Mouse (Mus musculus) kidney, postnatal 4 days (tissue): ENCODE measurements at regions not wholly inside any gene's neighbourhood (a gene's known extent, or its start where the extent isn't known, plus 50 kb on each side); places are given as distances from the start of the nearest gene placed in this dataset.

ENCODE experiments used
- DNase-seq, 2 experiments: peaks; one replicate each; pipeline ENCODE4 v3.0.0; 2021; ENCODE audit warnings: mixed read lengths in 2 of 2

- no peak for DNase-seq
These were observed 88.6 kb downstream of the Inhba start for GRCm38 (mm10) chr13:16100253-16100652.

- no peak for DNase-seq
These were observed 103.2 kb downstream of the Inhba start for GRCm38 (mm10) chr13:16114837-16115236.

GRCm38 (mm10) chr13:16146686-16147085, 135.0 kb downstream of the Inhba start:
- DNase-seq, result peak; percentile 33 to 42

GRCm38 (mm10) chr13:16154926-16155325, 143.3 kb downstream of the Inhba start:
- no peak for DNase-seq

- DNase-seq, result no peak
These were observed 153.7 kb downstream of the Inhba start for GRCm38 (mm10) chr13:16165204-16165894.

- no peak for DNase-seq
These were observed 185.0 kb downstream of the Inhba start for GRCm38 (mm10) chr13:16196692-16197091.

- DNase-seq, result no peak
These were observed 188.4 kb downstream of the Inhba start for GRCm38 (mm10) chr13:16200046-16200445.

GRCm38 (mm10) chr13:16203147-16203546, 191.5 kb downstream of the Inhba start:
- DNase-seq, result no peak

- no peak for DNase-seq
These were observed 192.4 kb downstream of the Inhba start for GRCm38 (mm10) chr13:16204097-16204496.

- DNase-seq, result no peak
These were observed 199.8 kb downstream of the Inhba start for GRCm38 (mm10) chr13:16211482-16211881.

- DNase-seq, result no peak
These were observed 208.2 kb downstream of the Inhba start for GRCm38 (mm10) chr13:16219877-16220276.

GRCm38 (mm10) chr13:16222942-16223600, 211.4 kb downstream of the Inhba start:
- no peak for DNase-seq

GRCm38 (mm10) chr13:16261145-16261544, 249.5 kb downstream of the Inhba start:
- no peak for DNase-seq

GRCm38 (mm10) chr13:16279974-16280373, 268.3 kb downstream of the Inhba start:
- DNase-seq, result no peak

- DNase-seq, result no peak
These were observed 269.1 kb downstream of the Inhba start for GRCm38 (mm10) chr13:16280742-16281141.

GRCm38 (mm10) chr13:16281777-16282176, 270.1 kb downstream of the Inhba start:
- no peak for DNase-seq

GRCm38 (mm10) chr13:16282230-16282629, 270.6 kb downstream of the Inhba start:
- DNase-seq, result no peak

- DNase-seq, result no peak
These were observed 271.7 kb downstream of the Inhba start for GRCm38 (mm10) chr13:16283336-16283735.

- DNase-seq, result no peak
These were observed 278.0 kb downstream of the Inhba start for GRCm38 (mm10) chr13:16289633-16290032.

- DNase-seq, result no peak
These were observed 279.1 kb downstream of the Inhba start for GRCm38 (mm10) chr13:16290784-16291183.

GRCm38 (mm10) chr13:16291661-16292291, 280.1 kb downstream of the Inhba start:
- DNase-seq, result peak in 1 of 2 experiments; percentile 16

- no peak for DNase-seq
These were observed 288.1 kb downstream of the Inhba start for GRCm38 (mm10) chr13:16299756-16300155.

GRCm38 (mm10) chr13:16314669-16315068, 303.0 kb downstream of the Inhba start:
- no peak for DNase-seq

GRCm38 (mm10) chr13:16315689-16316088, 304.0 kb downstream of the Inhba start:
- no peak for DNase-seq
